Mouse (Mus musculus) adipocyte (in vitro differentiated cells): ENCODE results near the gene Rps8.

ENCODE experiments used
- DNase-seq: peaks from one replicate; pipeline ENCODE4 v3.0.0-alpha.2; 2016; ENCODE audit warnings: low spot score

Rps8 gene

GRCm38 (mm10) chr4:117148047-117148713 is 7.9 kb downstream of the Rps8 start:
- DNase-seq: no peak

- peak; percentile 85 for DNase-seq
Measured at GRCm38 (mm10) chr4:117146176-117146575, 9.9 kb downstream of the Rps8 start.

- DNase-seq: no peak
Measured at GRCm38 (mm10) chr4:117145248-117145647, 10.8 kb downstream of the Rps8 start.

- no peak for DNase-seq
Measured at GRCm38 (mm10) chr4:117143023-117143422, 13.0 kb downstream of the Rps8 start.

- DNase-seq: peak; percentile 41
Measured at GRCm38 (mm10) chr4:117140613-117141012, 15.4 kb downstream of the Rps8 start.

GRCm38 (mm10) chr4:117139217-117139612 is 16.8 kb downstream of the Rps8 start:
- peak; percentile 60 for DNase-seq

- no peak for DNase-seq
Measured at GRCm38 (mm10) chr4:117138295-117139216, 17.5 kb downstream of the Rps8 start.

GRCm38 (mm10) chr4:117136034-117136433 is 20.0 kb downstream of the Rps8 start:
- peak; percentile 52 for DNase-seq

- DNase-seq: no peak
Measured at GRCm38 (mm10) chr4:117134601-117134995, 21.4 kb downstream of the Rps8 start.

- DNase-seq: peak; percentile 94
Measured at GRCm38 (mm10) chr4:117133817-117134600, 22.0 kb downstream of the Rps8 start, which contains the start of gene Plk3. Gene Plk3 (minus strand): TSS chr4:117133963.

GRCm38 (mm10) chr4:117133366-117133796 is 22.7 kb downstream of the Rps8 start:
- DNase-seq: no peak

GRCm38 (mm10) chr4:117132794-117133143 is 23.3 kb downstream of the Rps8 start:
- DNase-seq: no peak

- no peak for DNase-seq
Measured at GRCm38 (mm10) chr4:117131890-117132793, 23.9 kb downstream of the Rps8 start.

- no peak for DNase-seq
Measured at GRCm38 (mm10) chr4:117131198-117131597, 24.8 kb downstream of the Rps8 start.

- DNase-seq: no peak
Measured at GRCm38 (mm10) chr4:117130790-117131189, 25.3 kb downstream of the Rps8 start.

- no peak for DNase-seq
Measured at GRCm38 (mm10) chr4:117127991-117128686, 27.9 kb downstream of the Rps8 start.

- DNase-seq: no peak
Measured at GRCm38 (mm10) chr4:117126675-117127290, 29.3 kb downstream of the Rps8 start, which contains the start of gene Tctex1d4. Gene Tctex1d4 (plus strand): TSS chr4:117126794.

- peak; percentile 83 for DNase-seq
Measured at GRCm38 (mm10) chr4:117125910-117126674, 30.0 kb downstream of the Rps8 start.

- DNase-seq: peak; percentile 75
Measured at GRCm38 (mm10) chr4:117125348-117125909, 30.6 kb downstream of the Rps8 start, which contains the start of gene Btbd19. Gene Btbd19 (minus strand): TSS chr4:117125725.
